Mouse (Mus musculus): ENCODE data around the gene Bmp10.
A peak's percentile ranks its signal among the peaks of the same experiment; 100 is the strongest.

- TF ChIP-seq CTCF (IDR thresholded peaks at IDR 0.05) (peak; percentile 64), POLR2A (IDR thresholded peaks at IDR 0.05; ENCODE audit: insufficient read depth, low read depth, low read length) (no peak)
Observed at GRCm38 (mm10) chr6:87383926-87384691, 44.7 kb upstream of the Bmp10 start.
